Mouse (Mus musculus) CD8-positive naive resting alpha-beta T cell, adult 2 months (primary cell): ENCODE results near the gene Iqgap2.

Source experiments
- DNase-seq, 2 experiments: peaks; one replicate each; pipeline ENCODE4 v3.0.0; 2022; ENCODE audit warnings: low read depth in 2 of 2, low spot score in 2 of 2

The Iqgap2 gene

GRCm38 (mm10) chr13:95663834-95664233 lies 227.9 kb downstream of the Iqgap2 start:
- no peak for DNase-seq

GRCm38 (mm10) chr13:95659432-95659831 lies 232.3 kb downstream of the Iqgap2 start:
- DNase-seq = no peak

DNA sequence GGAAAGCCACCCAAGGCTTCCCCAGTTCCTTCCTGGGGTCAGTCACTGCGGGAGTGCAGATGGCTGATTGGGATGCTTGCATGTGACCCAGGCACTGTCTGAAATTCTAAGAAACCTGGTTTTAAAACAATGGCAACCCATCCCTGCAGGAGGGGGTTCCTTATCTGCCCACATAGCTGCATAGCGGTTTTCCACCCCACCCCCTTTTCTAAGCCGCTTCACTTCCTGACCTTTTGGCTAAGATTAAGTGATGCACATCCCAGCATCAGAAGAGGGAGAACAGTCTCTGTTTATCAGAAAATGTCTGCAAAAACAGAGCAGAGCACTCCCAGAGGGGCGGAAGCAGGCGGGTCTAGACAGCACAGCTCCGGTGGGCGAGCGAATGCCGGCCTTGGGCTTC lies 234.6 kb downstream of the Iqgap2 start:
- DNase-seq = no peak

DNA sequence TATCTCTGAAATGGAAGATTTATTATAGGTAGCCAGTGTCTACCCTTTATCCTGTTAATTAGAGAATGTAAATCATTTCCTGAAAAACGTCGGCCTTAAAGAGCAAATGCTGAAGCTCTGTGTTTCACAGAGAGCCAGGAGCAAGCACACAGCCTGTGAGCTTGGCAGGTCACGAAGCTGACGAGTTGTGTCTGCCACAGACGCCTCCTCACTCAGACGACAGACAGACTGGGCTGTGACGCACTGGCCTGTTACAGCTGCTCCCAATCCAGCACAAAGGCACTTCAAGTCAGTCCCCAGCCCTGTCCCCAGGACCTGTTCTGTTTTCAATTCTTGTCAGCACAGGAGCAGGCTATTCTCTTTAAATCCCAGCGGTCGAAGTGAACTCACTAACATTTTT lies 236.4 kb downstream of the Iqgap2 start:
- DNase-seq = no peak

DNA sequence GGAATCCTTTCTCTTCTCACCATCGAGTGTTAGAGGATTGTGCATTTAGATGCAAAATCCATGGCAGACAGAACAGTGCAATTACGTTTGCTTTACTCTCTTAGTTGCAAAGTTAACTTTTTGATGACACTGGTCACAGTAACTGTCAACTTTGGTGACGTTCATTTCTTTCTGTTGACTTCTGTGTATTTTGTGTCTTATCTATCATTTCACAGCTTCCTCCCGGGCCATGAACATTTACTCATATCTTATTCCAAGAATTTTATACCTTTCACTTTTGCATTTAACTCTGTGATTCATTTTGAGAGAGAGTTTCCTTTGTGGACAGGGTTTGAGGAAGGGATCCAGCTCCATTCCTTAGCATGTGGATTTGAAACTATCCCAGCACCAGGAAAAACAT lies 238.0 kb downstream of the Iqgap2 start:
- DNase-seq = no peak

GRCm38 (mm10) chr13:95651870-95652668 lies 239.7 kb downstream of the Iqgap2 start:
- no peak for DNase-seq

- DNase-seq = no peak
These were observed 241.8 kb downstream of the Iqgap2 start for GRCm38 (mm10) chr13:95649941-95650340.

GRCm38 (mm10) chr13:95647248-95647647 lies 244.5 kb downstream of the Iqgap2 start:
- DNase-seq = no peak

DNA sequence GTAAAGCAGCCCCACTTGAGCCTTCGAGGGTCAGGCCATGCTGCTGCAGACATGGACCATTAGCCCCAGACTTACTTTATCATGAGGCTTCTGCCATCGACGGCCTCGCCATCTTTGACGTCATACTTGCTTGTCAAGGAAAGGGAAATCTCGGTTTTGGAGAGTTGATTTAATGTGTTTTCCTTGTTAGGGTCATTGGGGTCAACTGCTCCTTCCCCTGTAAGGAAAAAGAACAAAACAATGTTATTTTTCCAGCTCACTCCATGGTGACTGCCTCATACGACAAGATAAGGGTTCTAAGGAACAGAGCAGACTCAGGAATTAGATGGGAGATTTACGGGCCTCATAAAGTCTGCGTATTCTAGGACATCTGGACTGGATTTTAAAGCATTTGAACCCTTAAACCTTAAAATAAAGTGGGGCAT lies 245.0 kb downstream of the Iqgap2 start:
- no peak for DNase-seq

DNA sequence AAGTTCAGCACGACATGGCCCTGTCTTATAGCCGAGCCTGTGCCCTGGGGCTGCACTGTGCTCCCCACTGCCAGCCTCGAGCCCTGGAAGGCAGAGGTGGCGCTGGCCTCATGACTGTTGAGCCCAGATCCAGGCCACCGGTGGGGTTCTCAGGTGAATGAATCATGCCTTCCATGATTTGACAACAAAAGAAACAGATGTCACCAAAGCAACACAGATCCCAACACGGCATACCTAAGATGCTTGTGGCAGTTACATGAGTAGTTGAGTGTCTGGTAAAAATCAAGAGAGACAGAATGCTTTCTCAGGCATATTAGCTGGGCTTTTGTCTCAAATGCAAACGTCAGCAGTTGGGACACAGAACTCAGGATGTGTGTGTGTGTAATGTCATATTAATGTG lies 248.0 kb downstream of the Iqgap2 start:
- DNase-seq = no peak

DNA sequence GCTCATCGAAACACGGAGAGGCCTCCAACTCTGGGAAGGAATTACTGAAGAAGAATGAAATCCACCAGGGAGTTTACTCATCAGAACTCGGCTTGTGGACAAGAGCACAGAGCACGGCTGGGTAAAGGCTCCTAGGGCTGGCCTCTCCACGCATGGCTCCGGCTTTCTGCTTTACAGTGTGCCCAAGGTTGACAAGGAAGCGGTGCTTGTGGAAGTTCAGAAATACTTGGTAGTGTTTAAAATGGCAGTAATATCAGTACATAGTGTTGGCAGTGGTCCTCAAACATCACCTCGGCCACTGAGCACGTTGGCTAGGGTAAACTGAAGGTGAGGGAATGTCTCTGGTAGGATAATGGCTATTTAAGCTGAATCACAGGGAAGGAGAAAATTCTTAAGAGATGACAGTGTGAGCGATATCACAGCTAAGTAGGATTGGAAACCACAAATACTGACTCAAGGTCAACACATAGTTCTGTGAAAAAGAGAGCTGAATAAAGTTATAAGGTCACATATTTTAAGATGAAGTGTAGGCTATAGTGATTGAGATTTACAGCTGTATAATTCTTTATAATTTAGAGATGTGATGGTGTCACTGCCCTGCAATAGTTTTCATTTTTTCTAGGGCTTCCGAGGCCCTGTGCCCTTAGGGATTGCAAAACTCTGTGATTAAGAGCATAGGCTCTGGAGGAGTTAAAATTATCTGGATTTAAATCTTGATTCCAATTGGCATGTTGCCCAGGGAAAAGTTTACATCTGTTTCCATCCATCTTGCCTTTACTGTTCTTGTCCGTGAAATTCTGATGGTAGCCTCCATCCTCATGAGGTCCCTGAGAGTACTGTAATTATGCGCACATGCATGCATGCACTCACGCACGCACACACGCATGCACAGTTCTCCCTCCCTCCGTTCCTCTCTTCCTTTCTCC lies 250.4 kb downstream of the Iqgap2 start:
- DNase-seq = no peak

DNA sequence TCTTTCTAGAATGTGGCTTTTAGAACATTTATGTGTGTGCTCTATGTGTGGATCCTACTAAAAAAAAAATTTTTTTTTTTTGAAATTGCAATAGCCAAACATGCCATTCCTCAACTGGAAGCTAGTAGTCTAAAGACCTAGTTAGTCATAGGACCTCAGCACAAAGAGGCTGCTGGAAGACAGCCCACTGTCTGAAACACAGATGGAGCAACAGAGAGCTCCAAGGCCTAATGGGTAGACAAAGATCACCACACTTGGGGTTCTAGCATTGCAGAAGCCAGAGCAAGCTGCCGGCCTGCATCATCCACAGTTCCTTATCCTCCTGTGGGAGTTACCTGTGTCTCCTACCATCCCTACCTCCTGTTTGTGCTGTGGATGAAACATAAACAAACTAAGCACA lies 251.3 kb downstream of the Iqgap2 start:
- DNase-seq = no peak

DNA sequence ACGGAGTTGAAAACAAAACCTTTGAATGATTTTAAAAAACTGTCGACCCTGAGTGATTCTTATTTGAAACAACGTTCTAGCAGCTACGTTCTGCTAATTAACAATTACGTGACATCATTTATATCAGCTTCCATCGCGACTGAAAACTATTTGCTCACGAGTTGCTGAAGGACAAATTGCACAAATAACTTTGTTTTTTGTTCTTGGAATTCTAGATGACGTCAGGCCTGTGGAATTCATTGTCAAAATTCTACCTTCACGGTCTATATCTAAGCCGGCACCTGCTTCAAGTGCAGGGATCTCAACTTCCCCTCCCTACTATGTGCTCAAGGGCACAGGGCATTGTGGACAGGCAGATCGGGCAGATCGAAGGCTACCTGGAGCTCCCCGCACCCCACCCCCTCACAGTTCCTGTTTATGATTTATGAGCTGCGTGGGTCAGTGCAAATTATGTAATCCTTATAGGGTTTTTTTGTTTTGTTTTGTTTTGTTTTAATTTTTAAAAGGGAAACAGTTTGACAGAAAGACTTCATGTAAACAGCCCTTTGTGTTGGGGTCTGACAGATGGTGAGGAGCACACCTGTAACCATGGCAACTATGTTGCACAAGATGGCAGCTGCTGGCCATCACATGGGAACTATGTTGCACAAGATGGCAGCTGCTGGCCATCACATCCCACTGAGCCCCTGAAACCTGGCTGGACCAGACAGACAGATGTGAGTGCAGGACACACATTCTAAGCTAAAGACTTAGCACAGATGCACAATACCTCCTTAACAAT lies 252.2 kb downstream of the Iqgap2 start:
- no peak for DNase-seq

DNA sequence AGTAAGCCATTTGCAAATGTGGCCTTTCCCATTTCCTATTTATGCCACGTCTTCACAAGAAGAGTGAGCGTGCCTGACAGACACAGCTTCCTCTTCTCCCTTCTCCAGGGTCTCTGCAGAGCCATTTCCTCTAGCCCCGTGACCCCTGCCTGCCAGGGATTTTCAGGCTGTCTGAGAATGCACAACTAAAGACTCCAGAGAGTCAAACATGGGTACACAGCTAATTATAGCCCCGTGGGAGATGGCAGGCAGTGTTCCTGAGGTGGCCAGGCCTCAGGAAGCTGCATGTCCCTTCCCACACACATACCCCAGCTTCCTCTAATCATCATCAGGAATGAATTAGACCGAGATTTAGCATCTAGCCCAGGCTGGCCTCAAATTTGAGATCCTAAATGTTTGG lies 252.8 kb downstream of the Iqgap2 start:
- DNase-seq = no peak

GRCm38 (mm10) chr13:95637737-95638136 lies 254.0 kb downstream of the Iqgap2 start:
- DNase-seq = no peak

DNA sequence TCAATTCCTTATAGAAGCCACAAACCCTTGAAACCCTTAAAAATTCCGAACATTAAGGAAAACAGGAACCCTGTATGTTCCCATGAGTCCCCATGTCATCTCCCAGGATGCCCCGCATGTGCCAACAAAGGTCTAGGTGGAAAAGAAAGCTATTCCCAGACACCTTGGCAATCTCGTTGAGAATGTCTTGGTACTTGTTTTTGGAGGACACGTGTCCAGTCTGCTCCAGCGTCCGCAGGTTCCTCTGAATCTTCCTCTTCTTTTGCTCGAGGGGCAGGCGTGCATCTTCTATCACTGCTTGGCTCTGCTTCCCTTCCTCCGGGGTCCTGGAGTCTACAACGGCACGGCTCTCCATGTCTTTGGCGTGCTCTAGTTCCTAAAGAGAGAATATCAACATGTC lies 256.4 kb downstream of the Iqgap2 start:
- DNase-seq = no peak

- DNase-seq = no peak
These were observed 257.3 kb downstream of the Iqgap2 start for GRCm38 (mm10) chr13:95634451-95634850.

DNA sequence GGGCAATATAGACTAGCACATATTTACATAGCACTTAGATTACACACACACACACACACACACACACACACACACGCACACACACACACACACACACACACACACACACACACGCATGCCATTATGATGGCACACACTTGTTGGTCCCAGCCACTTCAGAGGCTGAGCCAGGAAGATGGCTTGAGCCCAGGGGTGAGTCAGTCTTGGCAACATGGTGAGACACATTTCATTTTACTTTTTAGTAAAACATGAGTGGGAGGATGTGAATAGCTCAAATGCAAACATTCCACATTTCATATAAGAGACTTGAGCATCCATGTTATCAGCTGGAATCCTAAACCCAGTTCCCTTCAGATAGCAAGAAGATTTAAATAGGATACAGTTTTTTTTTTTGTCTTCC lies 258.3 kb downstream of the Iqgap2 start:
- no peak for DNase-seq

DNA sequence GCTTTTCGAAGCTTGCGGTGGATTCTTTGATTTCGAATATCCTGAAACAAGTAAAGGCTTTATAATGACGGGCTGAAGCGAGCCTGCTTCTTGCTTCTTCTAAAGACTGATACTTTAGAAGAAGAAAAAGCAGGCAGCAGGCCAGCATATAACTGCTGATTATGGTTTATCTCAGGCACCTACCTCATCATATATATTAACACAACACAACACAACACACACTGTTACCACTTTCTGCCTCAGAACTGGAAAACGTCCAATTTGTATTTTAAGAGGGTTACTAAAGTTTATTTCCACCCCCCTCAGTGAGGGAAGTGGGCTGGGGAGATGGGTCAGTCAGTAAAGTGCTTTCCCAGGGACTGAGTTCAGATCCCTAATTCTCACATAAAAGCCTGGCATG lies 259.6 kb downstream of the Iqgap2 start:
- no peak for DNase-seq

DNA sequence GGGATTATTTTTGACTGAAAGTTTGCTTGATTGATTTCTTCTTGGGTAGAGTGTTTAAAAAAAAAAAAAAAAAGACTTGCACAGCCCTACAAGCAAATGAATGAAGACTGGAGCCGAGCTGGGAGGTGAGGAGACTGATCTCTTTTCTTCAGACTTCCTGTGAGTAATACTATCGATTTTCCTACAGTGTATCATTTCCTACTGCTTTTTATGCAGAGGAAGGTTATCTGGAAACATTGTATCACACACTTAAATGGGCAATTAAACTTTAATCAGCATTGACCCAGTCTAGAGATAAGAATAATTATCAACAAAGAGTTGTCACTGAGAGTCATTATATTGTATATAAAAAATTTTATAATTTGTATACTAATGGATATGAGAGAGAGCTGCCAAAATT lies 261.0 kb downstream of the Iqgap2 start:
- DNase-seq = no peak

- no peak for DNase-seq
These were observed 262.0 kb downstream of the Iqgap2 start for GRCm38 (mm10) chr13:95629751-95630150.
